Mouse (Mus musculus): ENCODE results near the gene Trmt112. TPM values are rescaled to one million over a fixed set of nuclear protein-coding genes. Genes with fewer than 3 reads are reported as not detected.

Trmt112 gene
- total RNA-seq, 2 experiments from 2014 or later = 39.8 to 48.2 TPM

Small RNAs within 50 kb of the gene (microRNA-seq; reads per million reads assigned to microRNA genes)
- gene Mir6990 = 8.1 reads per million, percentile 26 among the genes with 10 or more reads in this experiment

Other genes with a start within 250 kb of the Trmt112 start
- 10 to 100 TPM; 29.6 to 45.4 TPM for gene Rps6ka4, start 69.1 kb upstream of the Trmt112 start, total RNA-seq (2021)
- gene Ccdc88b, start 51.5 kb upstream of the Trmt112 start, total RNA-seq (2021) = 1 to 10 TPM; 2.3 to 3.7 TPM
- gene Prdx5, start 408 bp downstream of the Trmt112 start, total RNA-seq (2021) = 100 to 1,000 TPM; 341 to 382 TPM
- gene Esrra, start 12.1 kb downstream of the Trmt112 start, total RNA-seq (2021) = 10 to 100 TPM; 60.6 to 66.4 TPM
- 10 to 100 TPM; 23.8 to 30.8 TPM for gene Catsperz, start 15.7 kb downstream of the Trmt112 start, total RNA-seq (2021)
- 10 to 100 TPM; 34.9 to 37.0 TPM for gene Kcnk4, start 24.8 kb downstream of the Trmt112 start, total RNA-seq (2021)
- 10 to 100 TPM; 36.6 to 42.6 TPM for gene Bad, start 32.2 kb downstream of the Trmt112 start, total RNA-seq (2021)
- gene Gpr137, start 32.8 kb downstream of the Trmt112 start, total RNA-seq (2021) = 100 to 1,000 TPM in 1 of 2 experiments, 10 to 100 TPM in 1; 94.1 to 108 TPM
- 10 to 100 TPM; 51.5 to 55.6 TPM for gene Ppp1r14b, start 65.3 kb downstream of the Trmt112 start, total RNA-seq (2021)
- gene Plcb3, start 66.8 kb downstream of the Trmt112 start, total RNA-seq (2021) = 10 to 100 TPM in 1 of 2 experiments, 1 to 10 TPM in 1; 9.7 to 12.5 TPM
- gene Fkbp2, start 70.8 kb downstream of the Trmt112 start, total RNA-seq (2021) = 100 to 1,000 TPM; 102 to 103 TPM
- 100 to 1,000 TPM in 1 of 2 experiments, 10 to 100 TPM in 1; 88.0 to 104 TPM for gene Vegfb, start 78.0 kb downstream of the Trmt112 start, total RNA-seq (2021)
- 10 to 100 TPM; 22.9 to 28.1 TPM for gene Dnajc4, start 82.9 kb downstream of the Trmt112 start, total RNA-seq (2021)
- 10 to 100 TPM; 12.5 to 16.8 TPM for gene Nudt22, start 86.4 kb downstream of the Trmt112 start, total RNA-seq (2021)
- 10 to 100 TPM; 20.4 to 24.7 TPM for gene Trpt1, start 86.4 kb downstream of the Trmt112 start, total RNA-seq (2021)
- gene Fermt3, start 109.8 kb downstream of the Trmt112 start, total RNA-seq (2021) = 1 to 10 TPM; 3.7 to 4.9 TPM
- 100 to 1,000 TPM; 179 to 201 TPM for gene Stip1, start 130.3 kb downstream of the Trmt112 start, total RNA-seq (2021)
- 10 to 100 TPM; 14.1 to 17.6 TPM for gene Macrod1, start 147.1 kb downstream of the Trmt112 start, total RNA-seq (2021)
- gene Flrt1, start 196.0 kb downstream of the Trmt112 start, total RNA-seq (2021) = 10 to 100 TPM; 36.2 to 41.7 TPM

Measured in left cerebral cortex, postnatal 36 days (tissue).